Mouse (Mus musculus) CH12.LX (cell line): Measurements from ENCODE around the gene Rab2b.
A peak's percentile ranks its signal among the peaks of the same experiment; 100 is the strongest.

Experiments used
- CHD2 ChIP-seq: IDR thresholded peaks from 2 replicates; pipeline ENCODE4 v1.6.1; 2011; ENCODE audit warnings: low read length, improper control_type of control experiment
- CTCF ChIP-seq, 2 experiments: IDR thresholded peaks in 1 of 2; conservative IDR thresholded peaks in 1 of 2; 2 replicates each; pipeline ENCODE4 v1.5.1; 2011 to 2012; ENCODE audit warnings: low read depth in 2 of 2, low read length in 2 of 2, improper control_type of control experiment in 1 of 2, inconsistent platforms in 1 of 2, mild to moderate bottlenecking in 1 of 2, moderate library complexity in 1 of 2
- MAX ChIP-seq: IDR thresholded peaks from 2 replicates; pipeline ENCODE4 v1.6.1; 2011; ENCODE audit warnings: low read length, improper control_type of control experiment
- NELFE ChIP-seq: IDR thresholded peaks from 2 replicates; pipeline ENCODE4 v1.6.1; 2011; ENCODE audit warnings: low read depth, low read length, improper control_type of control experiment
- POLR2A ChIP-seq: IDR thresholded peaks from 2 replicates; pipeline ENCODE4 v1.6.1; 2011; ENCODE audit warnings: low read depth, mild to moderate bottlenecking, improper control_type of control experiment, low read length
- RAD21 ChIP-seq: IDR thresholded peaks from 2 replicates; pipeline ENCODE4 v1.6.1; 2011; ENCODE audit warnings: low read depth, mild to moderate bottlenecking, low read length, improper control_type of control experiment, moderate library complexity
- SIN3A ChIP-seq: IDR thresholded peaks from 2 replicates; pipeline ENCODE4 v1.6.1; 2012; ENCODE audit warnings: low read length, improper control_type of control experiment, inconsistent platforms
- USF1 ChIP-seq: IDR thresholded peaks from 2 replicates; pipeline ENCODE4 v1.6.1; 2014; ENCODE audit warnings: low read depth, mild to moderate bottlenecking, inconsistent platforms, low read length, improper control_type of control experiment

- no peak for TF ChIP-seq RAD21
- TF ChIP-seq MAX: peak; percentile 25; the same call in 1 of the 2 replicates
- TF ChIP-seq CTCF (conservative IDR thresholded peaks at IDR 0.05 in 1 of 2, IDR thresholded peaks at IDR 0.05 in 1 of 2; ENCODE audit: low read depth in 2 of 2, low read length in 2 of 2): no peak
- peak; percentile 42; the same call in 1 of the 2 replicates for TF ChIP-seq CHD2
- TF ChIP-seq SIN3A: no peak
- no peak for TF ChIP-seq NELFE
- TF ChIP-seq POLR2A: no peak
- no peak for TF ChIP-seq USF1
These were observed 389 bp upstream of the Rab2b start for GRCm38 (mm10) chr14:52279747-52280120.
